9 mouse cellular contexts compared by ENCODE assay signal in genomic region chr1:75400493-75401115, GRCm38 (mm10). TPM values are rescaled to one million over a fixed set of nuclear protein-coding genes. Genes with fewer than 3 reads are reported as not detected.
DNase-seq lines count a peak whose midpoint lies in the region; ATAC-seq and TF ChIP-seq lines count a peak whose summit lies in the region.
"Had no signal": no experiment of that assay in that cellular context is flagged by ENCODE, and none has a peak within 500 bp of the region (broad histone marks: within the 10 kb centered on the region; RNA-seq: fewer than 3 reads in every experiment).

No protein-coding gene starts in this region.

- peak overlapping the region; percentile 58 for H3K9ac ChIP-seq in heart, postnatal 0 days (replicated peaks; ENCODE audit: low read depth, low read length)
- peak overlapping the region; percentile 51; the same call in 1 of the 2 replicates for H3K9ac ChIP-seq in hindbrain, embryonic 13.5 days
- no peak overlapping the region for H3K9ac ChIP-seq in midbrain, embryonic 14.5 days (replicated peaks; ENCODE audit: low read length)

- DNase-seq in heart, postnatal 0 days (ENCODE audit: low spot score), result no peak
- DNase-seq in heart, adult 18-20 months, result no peak
- no peak for DNase-seq in embryonic facial prominence, embryonic 10.5 days (ENCODE audit: low spot score)
- DNase-seq in midbrain, embryonic 14.5 days, result no peak
- DNase-seq in spleen, postnatal 36 days (ENCODE audit: low spot score in 2 of 2), result no peak
- DNase-seq in ovary, postnatal 14 days (ENCODE audit: low spot score), result no peak
- DNase-seq: thymus, postnatal 25 days had no signal

- H3K9me3 ChIP-seq in heart, postnatal 0 days (replicated peaks; ENCODE audit: control insufficient read depth, low read length), result no peaks in the 10 kb centered on the region
- no peaks in the 10 kb centered on the region for H3K9me3 ChIP-seq in embryonic facial prominence, embryonic 10.5 days
- H3K9me3 ChIP-seq in hindbrain, embryonic 13.5 days, result no peaks in the 10 kb centered on the region
- H3K9me3 ChIP-seq in midbrain, embryonic 14.5 days (ENCODE audit: control insufficient read depth, low read length), result no peaks in the 10 kb centered on the region

- H3K4me3 ChIP-seq in heart, postnatal 0 days (ENCODE audit: low read depth, low read length), result peak overlapping the region; percentile 36
- H3K4me3 ChIP-seq in embryonic facial prominence, embryonic 10.5 days, result peak overlapping the region; percentile 46
- peak overlapping the region; percentile 7; the same call in 1 of the 2 replicates for H3K4me3 ChIP-seq in hindbrain, embryonic 13.5 days
- H3K4me3 ChIP-seq in midbrain, embryonic 14.5 days (replicated peaks; ENCODE audit: low read depth, low read length), result no peak overlapping the region

- no peaks in the 10 kb centered on the region for H3K27me3 ChIP-seq in heart, postnatal 0 days (ENCODE audit: control insufficient read depth, insufficient read depth, low read length)
- H3K27me3 ChIP-seq in embryonic facial prominence, embryonic 10.5 days (replicated peaks; ENCODE audit: low read depth, poor library complexity, severe bottlenecking), result no peaks in the 10 kb centered on the region
- H3K27me3 ChIP-seq in hindbrain, embryonic 13.5 days, result 0 out of 2 replicates have a peak, but pooled peaks cover 3% of the 10 kb centered on the region
- no peaks in the 10 kb centered on the region for H3K27me3 ChIP-seq in midbrain, embryonic 14.5 days (ENCODE audit: control insufficient read depth, insufficient read depth, low read length)

- H3K4me1 ChIP-seq in heart, postnatal 0 days (ENCODE audit: control insufficient read depth, insufficient read depth), result peaks cover 19% of the 10 kb centered on the region
- peaks cover 43% of the 10 kb centered on the region for H3K4me1 ChIP-seq in embryonic facial prominence, embryonic 10.5 days
- H3K4me1 ChIP-seq in hindbrain, embryonic 13.5 days (replicated peaks), result peaks cover 25% of the 10 kb centered on the region
- peaks cover 21% of the 10 kb centered on the region for H3K4me1 ChIP-seq in midbrain, embryonic 14.5 days (ENCODE audit: control insufficient read depth, insufficient read depth, low read length)

- H3K36me3 ChIP-seq in heart, postnatal 0 days (replicated peaks; ENCODE audit: control insufficient read depth, insufficient read depth, low read length), result peaks cover 51% of the 10 kb centered on the region
- H3K36me3 ChIP-seq in embryonic facial prominence, embryonic 10.5 days (replicated peaks), result peaks cover 65% of the 10 kb centered on the region
- peaks cover 53% of the 10 kb centered on the region for H3K36me3 ChIP-seq in hindbrain, embryonic 13.5 days
- H3K36me3 ChIP-seq in midbrain, embryonic 14.5 days (ENCODE audit: control insufficient read depth, insufficient read depth, low read length), result peaks cover 21% of the 10 kb centered on the region

- TF ChIP-seq EP300 in heart, postnatal 0 days (IDR thresholded peaks at IDR 0.05; ENCODE audit: low read depth), result 0 out of 2 replicates have a peak, but pooled peaks have one; percentile 22

- H3K4me2 ChIP-seq in heart, postnatal 0 days (ENCODE audit: low read depth, low read length), result peak overlapping the region; percentile 66
- peak overlapping the region; percentile 36 for H3K4me2 ChIP-seq in hindbrain, embryonic 13.5 days
- peak overlapping the region; percentile 37; the same call in 1 of the 2 replicates for H3K4me2 ChIP-seq in midbrain, embryonic 14.5 days (ENCODE audit: low read length)

- no peak for ATAC-seq in heart, postnatal 0 days (ENCODE audit: insufficient read depth, low read depth)
- ATAC-seq in hindbrain, embryonic 13.5 days (ENCODE audit: low FRiP score), result no peak
- ATAC-seq in midbrain, embryonic 14.5 days (ENCODE audit: low FRiP score, low TSS enrichment), result no peak
- no peak for ATAC-seq in megakaryocyte-erythroid progenitor cell, adult 5-6 weeks (replicated peaks; ENCODE audit: low FRiP score, low TSS enrichment, poor library complexity, severe bottlenecking)

- H3K27ac ChIP-seq in heart, postnatal 0 days (ENCODE audit: low read depth), result peak overlapping the region; percentile 100
- H3K27ac ChIP-seq in embryonic facial prominence, embryonic 10.5 days (replicated peaks), result peak overlapping the region; percentile 83
- H3K27ac ChIP-seq in hindbrain, embryonic 13.5 days, result 0 out of 2 replicates have a peak overlapping the region, but pooled peaks have one; percentile 72
- no peak overlapping the region for H3K27ac ChIP-seq in midbrain, embryonic 14.5 days (replicated peaks; ENCODE audit: low read depth, low read length)

- no peak for TF ChIP-seq CTCF in heart, postnatal 0 days (IDR thresholded peaks at IDR 0.05; ENCODE audit: low read depth)

- WGBS in heart, postnatal 0 days, result 17% methylated on average over 6 of the region's 6 CpGs
- 37% methylated on average over 6 of the region's 6 CpGs for WGBS in embryonic facial prominence, embryonic 10.5 days
- WGBS in hindbrain, embryonic 13.5 days, result 48% methylated on average over 6 of the region's 6 CpGs
- WGBS in midbrain, embryonic 14.5 days, result 39% methylated on average over 6 of the region's 6 CpGs

RNA-seq across cellular contexts. Expression of gene Speg, which starts 25.5 kb away (rescaled TPM):
- 95.0 and 105 TPM in 2 replicates for total RNA-seq in heart, postnatal 0 days (2014; rRNA removed; ENCODE audit: low replicate concordance)
- polyA plus RNA-seq in heart, postnatal 0 days (2015; fragmentation: Nextera tagmentation; extraction: Ambion mirVana), result 26.8 and 30.2 TPM in 2 replicates
- total RNA-seq in heart, adult 18-20 months (2021), result 100 to 1,000 TPM; 115 TPM
- 30.2 and 30.6 TPM in 2 replicates for polyA plus RNA-seq in embryonic facial prominence, embryonic 10.5 days (2016; fragmentation: Nextera tagmentation; extraction: Ambion mirVana)
- polyA plus RNA-seq in hindbrain, embryonic 13.5 days (2015; fragmentation: Nextera tagmentation; extraction: Ambion mirVana), result 15.9 and 16.0 TPM in 2 replicates
- polyA plus RNA-seq in midbrain, embryonic 14.5 days (2014; fragmentation: Nextera tagmentation; extraction: Ambion mirVana), result 15.6 and 19.4 TPM in 2 replicates
- total RNA-seq in megakaryocyte-erythroid progenitor cell, adult 5-6 weeks (2014; fragmentation: Nextera tagmentation), result not detected in 2 replicates
- total RNA-seq in megakaryocyte-erythroid progenitor cell, adult 5-6 weeks (2017), result 0.19 TPM in 1 of 2 replicates, not detected in the other

RNA-seq across cellular contexts. Expression of gene Gmppa, which starts 35.1 kb away (rescaled TPM):
- total RNA-seq in heart, postnatal 0 days (2014; rRNA removed; ENCODE audit: low replicate concordance), result 74.7 and 85.2 TPM in 2 replicates
- 47.4 and 55.9 TPM in 2 replicates for polyA plus RNA-seq in heart, postnatal 0 days (2015; fragmentation: Nextera tagmentation; extraction: Ambion mirVana)
- total RNA-seq in heart, adult 18-20 months (2021), result 10 to 100 TPM; 34.5 to 38.2 TPM
- polyA plus RNA-seq in embryonic facial prominence, embryonic 10.5 days (2016; fragmentation: Nextera tagmentation; extraction: Ambion mirVana), result 57.1 and 61.3 TPM in 2 replicates
- polyA plus RNA-seq in hindbrain, embryonic 13.5 days (2015; fragmentation: Nextera tagmentation; extraction: Ambion mirVana), result 84.0 and 84.4 TPM in 2 replicates
- 75.7 and 75.9 TPM in 2 replicates for polyA plus RNA-seq in midbrain, embryonic 14.5 days (2014; fragmentation: Nextera tagmentation; extraction: Ambion mirVana)
- total RNA-seq in megakaryocyte-erythroid progenitor cell, adult 5-6 weeks (2014; fragmentation: Nextera tagmentation), result 70.3 and 92.5 TPM in 2 replicates
- total RNA-seq in megakaryocyte-erythroid progenitor cell, adult 5-6 weeks (2017), result 35.0 and 52.6 TPM in 2 replicates

RNA-seq across cellular contexts. Expression of gene Des, which starts 40.5 kb away (rescaled TPM):
- 983 and 1,187 TPM in 2 replicates for total RNA-seq in heart, postnatal 0 days (2014; rRNA removed; ENCODE audit: low replicate concordance)
- polyA plus RNA-seq in heart, postnatal 0 days (2015; fragmentation: Nextera tagmentation; extraction: Ambion mirVana), result 601 and 639 TPM in 2 replicates
- 1,000 to 10,000 TPM; 1,347 to 1,386 TPM for total RNA-seq in heart, adult 18-20 months (2021)
- polyA plus RNA-seq in embryonic facial prominence, embryonic 10.5 days (2016; fragmentation: Nextera tagmentation; extraction: Ambion mirVana), result 10.4 and 15.6 TPM in 2 replicates
- 1.8 and 2.9 TPM in 2 replicates for polyA plus RNA-seq in hindbrain, embryonic 13.5 days (2015; fragmentation: Nextera tagmentation; extraction: Ambion mirVana)
- polyA plus RNA-seq in midbrain, embryonic 14.5 days (2014; fragmentation: Nextera tagmentation; extraction: Ambion mirVana), result 0.32 and 1.4 TPM in 2 replicates
- total RNA-seq in megakaryocyte-erythroid progenitor cell, adult 5-6 weeks (2014; fragmentation: Nextera tagmentation), result not detected in 2 replicates
- not detected in 2 replicates for total RNA-seq in megakaryocyte-erythroid progenitor cell, adult 5-6 weeks (2017)

RNA-seq across cellular contexts. Expression of gene Asic4, which starts 49.6 kb away (rescaled TPM):
- total RNA-seq in heart, postnatal 0 days (2014; rRNA removed; ENCODE audit: low replicate concordance), result not detected in 2 replicates
- 0.04 and 0.07 TPM in 2 replicates for polyA plus RNA-seq in heart, postnatal 0 days (2015; fragmentation: Nextera tagmentation; extraction: Ambion mirVana)
- not detected for total RNA-seq in heart, adult 18-20 months (2021)
- polyA plus RNA-seq in embryonic facial prominence, embryonic 10.5 days (2016; fragmentation: Nextera tagmentation; extraction: Ambion mirVana), result 2.1 and 2.4 TPM in 2 replicates
- 25.9 and 29.3 TPM in 2 replicates for polyA plus RNA-seq in hindbrain, embryonic 13.5 days (2015; fragmentation: Nextera tagmentation; extraction: Ambion mirVana)
- 16.6 and 34.3 TPM in 2 replicates for polyA plus RNA-seq in midbrain, embryonic 14.5 days (2014; fragmentation: Nextera tagmentation; extraction: Ambion mirVana)
- total RNA-seq in megakaryocyte-erythroid progenitor cell, adult 5-6 weeks (2014; fragmentation: Nextera tagmentation), result not detected in 2 replicates
- total RNA-seq in megakaryocyte-erythroid progenitor cell, adult 5-6 weeks (2017), result not detected in 2 replicates

Comparison
In these comparisons a context has a peak if more than half of its experiments do, and no peak if none do; other contexts are left out.
1. RNA of gene Des, which starts 40.5 kb away (polyA plus RNA-seq): 601 to 639 TPM in heart, postnatal 0 days; 10.4 to 15.6 TPM in embryonic facial prominence, embryonic 10.5 days, 1.8 to 2.9 TPM in hindbrain, embryonic 13.5 days and 0.32 to 1.4 TPM in midbrain, embryonic 14.5 days; every median in the first group is over 10 times any median in the second.
2. Peak in every context shown above with its lines, with median percentiles within 50 percentile points of each other: H3K4me2 ChIP-seq.